Mouse (Mus musculus): ENCODE measurements around the gene Nsun7. TPM values are rescaled to one million over a fixed set of nuclear protein-coding genes. Genes with fewer than 3 reads are reported as not detected.

Nsun7 gene
- polyA plus RNA-seq, 1 experiment from 2014 or later, result 0.05 TPM

GRCm38 (mm10) chr5:66305511-66305910 is 45.8 kb downstream of the Nsun7 start:
- peaks cover 20% of the 10 kb centered on the region; the same call in 1 of the 2 replicates for H3K36me3 ChIP-seq (ENCODE audit: control insufficient read depth, insufficient read depth)
- no peak overlapping the region for H3K4me2 ChIP-seq (replicated peaks; ENCODE audit: low read depth)
- no peak for ATAC-seq
- no peak overlapping the region for H3K9ac ChIP-seq (ENCODE audit: low read depth, low read length)
- H3K27me3 ChIP-seq (replicated peaks; ENCODE audit: control insufficient read depth, insufficient read depth, low read length), result no peaks in the 10 kb centered on the region
- H3K4me3 ChIP-seq (ENCODE audit: low read depth, low read length), result no peak overlapping the region
- 81% methylated on average over 8 of the region's 8 CpGs for WGBS
- no peak overlapping the region for H3K27ac ChIP-seq (ENCODE audit: low read depth, low read length)
- no peak for TF ChIP-seq CTCF (IDR thresholded peaks at IDR 0.05; ENCODE audit: low read depth)
- no peaks in the 10 kb centered on the region for H3K4me1 ChIP-seq (replicated peaks; ENCODE audit: control insufficient read depth, insufficient read depth, low read length)
- H3K9me3 ChIP-seq (ENCODE audit: control insufficient read depth), result no peaks in the 10 kb centered on the region

DNA sequence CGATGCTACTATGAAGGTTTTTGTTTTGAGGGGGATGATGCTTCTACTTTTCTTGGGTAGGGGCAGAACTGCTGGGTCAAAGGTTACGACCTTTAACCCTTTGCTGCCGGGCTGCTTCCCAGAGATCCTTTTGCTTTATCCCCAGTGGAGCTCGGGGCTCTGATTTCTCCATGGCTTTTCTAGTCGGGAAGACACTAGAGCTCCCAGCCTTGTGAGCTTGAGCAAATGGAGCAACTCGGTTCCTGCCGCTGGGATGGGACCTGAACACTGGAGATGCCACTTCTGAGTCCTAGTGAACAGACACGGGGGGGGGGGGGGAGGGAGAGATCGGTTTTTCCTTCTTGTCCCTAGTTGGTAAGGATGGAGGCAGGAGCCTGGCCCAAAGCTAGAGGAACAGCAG is 50.6 kb downstream of the Nsun7 start:
- WGBS, result 85% methylated on average over 9 of the region's 9 CpGs
- no peak overlapping the region for H3K9ac ChIP-seq (ENCODE audit: low read depth, low read length)
- ATAC-seq, result no peak
- no peak overlapping the region for H3K27ac ChIP-seq (ENCODE audit: low read depth, low read length)
- H3K9me3 ChIP-seq (ENCODE audit: control insufficient read depth), result no peaks in the 10 kb centered on the region
- H3K4me2 ChIP-seq (replicated peaks; ENCODE audit: low read depth), result no peak overlapping the region
- H3K27me3 ChIP-seq (replicated peaks; ENCODE audit: control insufficient read depth, insufficient read depth, low read length), result no peaks in the 10 kb centered on the region
- H3K4me3 ChIP-seq (ENCODE audit: low read depth, low read length), result no peak overlapping the region
- no peak for TF ChIP-seq CTCF (IDR thresholded peaks at IDR 0.05; ENCODE audit: low read depth)
- peaks cover 20% of the 10 kb centered on the region; the same call in 1 of the 2 replicates for H3K36me3 ChIP-seq (ENCODE audit: control insufficient read depth, insufficient read depth)
- no peaks in the 10 kb centered on the region for H3K4me1 ChIP-seq (replicated peaks; ENCODE audit: control insufficient read depth, insufficient read depth, low read length)

GRCm38 (mm10) chr5:66310806-66311205 is 51.1 kb downstream of the Nsun7 start:
- Histone ChIP-seq H3K4me1 (replicated peaks; ENCODE audit: control insufficient read depth, insufficient read depth, low read length) (no peaks in the 10 kb centered on the region), H3K27me3 (replicated peaks; ENCODE audit: control insufficient read depth, insufficient read depth, low read length) (no peaks in the 10 kb centered on the region), H3K27ac (ENCODE audit: low read depth, low read length) (no peak overlapping the region), H3K36me3 (ENCODE audit: control insufficient read depth, insufficient read depth) (peaks cover 19% of the 10 kb centered on the region; the same call in 1 of the 2 replicates), H3K4me3 (ENCODE audit: low read depth, low read length) (no peak overlapping the region), H3K9ac (ENCODE audit: low read depth, low read length) (no peak overlapping the region), H3K4me2 (replicated peaks; ENCODE audit: low read depth) (no peak overlapping the region), H3K9me3 (ENCODE audit: control insufficient read depth) (no peaks in the 10 kb centered on the region)
- TF ChIP-seq CTCF (IDR thresholded peaks at IDR 0.05; ENCODE audit: low read depth), result no peak
- whole genome bisulfite sequencing, result 94% methylated on average over 11 of the region's 11 CpGs
- no peak for ATAC-seq

GRCm38 (mm10) chr5:66315791-66316190 is 56.1 kb downstream of the Nsun7 start:
- WGBS, result 90% methylated on average over 5 of the region's 5 CpGs

GRCm38 (mm10) chr5:66319341-66319740 is 59.6 kb downstream of the Nsun7 start:
- no peaks in the 10 kb centered on the region for H3K27me3 ChIP-seq (replicated peaks; ENCODE audit: control insufficient read depth, insufficient read depth, low read length)
- H3K9me3 ChIP-seq (ENCODE audit: control insufficient read depth), result no peaks in the 10 kb centered on the region
- H3K4me2 ChIP-seq (replicated peaks; ENCODE audit: low read depth), result no peak overlapping the region
- WGBS, result 76% methylated on average over 6 of the region's 6 CpGs
- ATAC-seq, result no peak
- TF ChIP-seq CTCF (IDR thresholded peaks at IDR 0.05; ENCODE audit: low read depth), result peak; percentile 76
- H3K36me3 ChIP-seq (ENCODE audit: control insufficient read depth, insufficient read depth), result no peaks in the 10 kb centered on the region; the same call in 1 of the 2 replicates
- H3K4me1 ChIP-seq (replicated peaks; ENCODE audit: control insufficient read depth, insufficient read depth, low read length), result no peaks in the 10 kb centered on the region
- no peak overlapping the region for H3K9ac ChIP-seq (ENCODE audit: low read depth, low read length)
- no peak overlapping the region for H3K27ac ChIP-seq (ENCODE audit: low read depth, low read length)
- H3K4me3 ChIP-seq (ENCODE audit: low read depth, low read length), result no peak overlapping the region

More at GRCm38 (mm10) chr5:66315791-66316190, 56.1 kb downstream of the Nsun7 start:
- no peak for TF ChIP-seq CTCF (IDR thresholded peaks at IDR 0.05; ENCODE audit: low read depth)
- no peak overlapping the region for H3K4me2 ChIP-seq (replicated peaks; ENCODE audit: low read depth)
- no peak for ATAC-seq
- H3K27me3 ChIP-seq (replicated peaks; ENCODE audit: control insufficient read depth, insufficient read depth, low read length), result no peaks in the 10 kb centered on the region
- no peaks in the 10 kb centered on the region for H3K4me1 ChIP-seq (replicated peaks; ENCODE audit: control insufficient read depth, insufficient read depth, low read length)
- no peak overlapping the region for H3K27ac ChIP-seq (ENCODE audit: low read depth, low read length)
- H3K9me3 ChIP-seq (ENCODE audit: control insufficient read depth), result no peaks in the 10 kb centered on the region
- peaks cover 10% of the 10 kb centered on the region; the same call in 1 of the 2 replicates for H3K36me3 ChIP-seq (ENCODE audit: control insufficient read depth, insufficient read depth)
- H3K9ac ChIP-seq (ENCODE audit: low read depth, low read length), result no peak overlapping the region
- H3K4me3 ChIP-seq (ENCODE audit: low read depth, low read length), result no peak overlapping the region

DNA sequence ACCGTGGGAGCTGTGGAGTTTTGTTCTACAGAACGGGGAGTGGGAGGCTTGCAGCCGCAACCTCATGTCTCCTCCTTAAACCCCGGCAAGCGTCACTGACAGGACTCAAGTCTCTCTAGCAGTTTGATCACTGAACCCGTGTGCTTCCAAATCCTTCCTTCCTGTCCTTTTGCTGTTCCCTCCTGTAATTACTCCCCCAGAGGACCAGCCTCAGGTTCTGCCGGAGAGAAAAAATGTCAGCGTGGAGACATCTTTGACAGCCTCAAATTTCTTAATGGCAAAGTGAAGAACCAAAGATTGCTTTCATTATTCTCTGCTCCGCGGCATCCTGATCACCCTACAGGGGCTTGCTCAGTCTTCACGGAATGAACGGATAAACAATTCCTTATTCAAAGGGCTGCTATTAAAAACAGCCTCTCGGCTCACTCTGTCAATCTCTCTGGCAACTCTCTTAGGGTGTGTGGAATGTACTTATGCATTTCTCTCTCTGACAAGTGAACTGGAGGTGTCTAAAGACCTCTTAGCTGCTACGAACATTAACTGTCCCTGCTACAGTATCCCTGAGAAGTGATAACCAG is 60.2 kb downstream of the Nsun7 start:
- Histone ChIP-seq H3K36me3 (ENCODE audit: control insufficient read depth, insufficient read depth) (no peaks in the 10 kb centered on the region; the same call in 1 of the 2 replicates), H3K27me3 (replicated peaks; ENCODE audit: control insufficient read depth, insufficient read depth, low read length) (no peaks in the 10 kb centered on the region), H3K9me3 (ENCODE audit: control insufficient read depth) (no peaks in the 10 kb centered on the region), H3K4me1 (replicated peaks; ENCODE audit: control insufficient read depth, insufficient read depth, low read length) (no peaks in the 10 kb centered on the region), H3K4me3 (ENCODE audit: low read depth, low read length) (no peak overlapping the region), H3K4me2 (replicated peaks; ENCODE audit: low read depth) (no peak overlapping the region), H3K27ac (ENCODE audit: low read depth, low read length) (no peak overlapping the region), H3K9ac (ENCODE audit: low read depth, low read length) (no peak overlapping the region)
- 76% methylated on average over 14 of the region's 14 CpGs for WGBS
- no peak for ATAC-seq
- no peak for TF ChIP-seq CTCF (IDR thresholded peaks at IDR 0.05; ENCODE audit: low read depth)
